Mouse (Mus musculus) limb, embryonic 13.5 days (tissue): ENCODE measurements around the gene Mettl23. TPM values are rescaled to one million over a fixed set of nuclear protein-coding genes. Genes with fewer than 3 reads are reported as not detected.

Experiments
- ATAC-seq: fragments of 200-750 bp; cut with Nextera tagmentation; 2 replicates; pipeline ENCODE4 v1.8.0; 2017; ENCODE audit warnings: low read depth, moderate number of reproducible peaks, moderate TSS enrichment; ENCODE audit not compliant: low FRiP score
- H3K27ac ChIP-seq: fragments of 300-500 bp; sonication (generic); 2 replicates; pipeline ENCODE4 v1.5.1; 2015; ENCODE audit warnings: inconsistent platforms, mild to moderate bottlenecking, moderate library complexity
- H3K27me3 ChIP-seq: fragments of 300-500 bp; sonication (generic); 2 replicates; pipeline ENCODE4 v1.6.1; 2015; ENCODE audit warnings: mild to moderate bottlenecking, inconsistent platforms
- H3K36me3 ChIP-seq: fragments of 300-500 bp; sonication (generic); 2 replicates; pipeline ENCODE4 v1.6.1; 2015; ENCODE audit warnings: inconsistent platforms, mild to moderate bottlenecking, moderate library complexity
- H3K4me1 ChIP-seq: fragments of 300-500 bp; sonication (generic); 2 replicates; pipeline ENCODE4 v1.6.1; 2015; ENCODE audit warnings: inconsistent platforms
- H3K4me2 ChIP-seq: fragments of 300-500 bp; sonication (generic); replicated peaks from 2 replicates; pipeline ENCODE4 v1.6.1; 2015; ENCODE audit warnings: inconsistent platforms, mild to moderate bottlenecking, moderate library complexity
- H3K4me3 ChIP-seq: fragments of 300-500 bp; sonication (generic); 2 replicates; pipeline ENCODE4 v1.5.1; 2015; ENCODE audit warnings: moderate library complexity, mild to moderate bottlenecking, inconsistent platforms
- H3K9ac ChIP-seq: fragments of 300-500 bp; sonication (generic); 2 replicates; pipeline ENCODE4 v1.6.1; 2015; ENCODE audit warnings: mild to moderate bottlenecking, inconsistent platforms
- H3K9me3 ChIP-seq: fragments of 300-500 bp; sonication (generic); 2 replicates; pipeline ENCODE4 v1.6.1; 2016; ENCODE audit warnings: inconsistent platforms
- WGBS: fragments of 180-500 bp; shearing (Covaris S2); methylation state at CpG from one replicate; pipeline ENCODE4 v1.1.7; 2015; 5-methylcytosine and 5-hydroxymethylcytosine counted together
- polyA plus RNA-seq: library from polyadenylated mRNA; unstranded; fragments of >200 nt; fragmentation: Nextera tagmentation; extraction: Ambion mirVana; gene quantifications from 2 replicates; pipeline ENCODE4 v1.2.1, GENCODE M21; 2015

The Mettl23 gene
- polyA plus RNA-seq, 1 experiment from 2014 or later, result 72.2 TPM

- Histone ChIP-seq H3K9ac (peak overlapping the region; percentile 48), H3K4me2 (peak overlapping the region; percentile 68), H3K36me3 (no peaks in the 10 kb centered on the region), H3K4me3 (peak overlapping the region; percentile 38), H3K27ac (peak overlapping the region; percentile 48; the same call in 1 of the 2 replicates), H3K27me3 (no peaks in the 10 kb centered on the region; the same call in 1 of the 2 replicates), H3K4me1 (peaks cover 66% of the 10 kb centered on the region), H3K9me3 (no peaks in the 10 kb centered on the region)
- WGBS, result 7% methylated on average over 31 of the region's 32 CpGs
- 0 out of 2 replicates have a peak, but pooled peaks have one; percentile 46 for ATAC-seq
Measured at GRCm38 (mm10) chr11:116810983-116811901, 31.8 kb upstream of the Mettl23 start.

- no peak overlapping the region for H3K9ac ChIP-seq
- WGBS, result 43% methylated on average over 21 of the region's 21 CpGs
- ATAC-seq, result peak; percentile 18; the same call in 1 of the 2 replicates
Measured at GRCm38 (mm10) chr11:116812793-116813529, 30.1 kb upstream of the Mettl23 start.

GRCm38 (mm10) chr11:116813610-116814009, 29.5 kb upstream of the Mettl23 start:
- Histone ChIP-seq H3K4me3 (no peak overlapping the region), H3K4me1 (peaks cover 54% of the 10 kb centered on the region), H3K27me3 (no peaks in the 10 kb centered on the region; the same call in 1 of the 2 replicates), H3K4me2 (peak overlapping the region; percentile 27; the same call in 1 of the 2 replicates), H3K36me3 (no peaks in the 10 kb centered on the region), H3K9me3 (no peaks in the 10 kb centered on the region), H3K27ac (peak overlapping the region; percentile 91), H3K9ac (no peak overlapping the region)
- ATAC-seq, result no peak
- WGBS, result 80% methylated on average over 13 of the region's 13 CpGs

More at GRCm38 (mm10) chr11:116812793-116813529, 30.1 kb upstream of the Mettl23 start:
- Histone ChIP-seq H3K4me2 (peak overlapping the region; percentile 30), H3K27me3 (no peaks in the 10 kb centered on the region; the same call in 1 of the 2 replicates), H3K27ac (peak overlapping the region; percentile 91), H3K4me3 (no peak overlapping the region), H3K4me1 (peaks cover 52% of the 10 kb centered on the region), H3K9me3 (no peaks in the 10 kb centered on the region), H3K36me3 (no peaks in the 10 kb centered on the region)

- Histone ChIP-seq H3K27ac (peak overlapping the region; percentile 91), H3K4me3 (no peak overlapping the region), H3K4me2 (peak overlapping the region; percentile 27), H3K36me3 (no peaks in the 10 kb centered on the region), H3K9me3 (no peaks in the 10 kb centered on the region), H3K4me1 (peaks cover 59% of the 10 kb centered on the region), H3K9ac (peak overlapping the region; percentile 50; the same call in 1 of the 2 replicates), H3K27me3 (no peaks in the 10 kb centered on the region; the same call in 1 of the 2 replicates)
- WGBS, result 8% methylated on average over 20 of the region's 20 CpGs
- ATAC-seq, result peak; percentile 55
Measured at GRCm38 (mm10) chr11:116814076-116814883, 28.8 kb upstream of the Mettl23 start.

- H3K4me1 ChIP-seq, result peaks cover 63% of the 10 kb centered on the region
- H3K27ac ChIP-seq, result peak overlapping the region; percentile 91
- no peaks in the 10 kb centered on the region for H3K9me3 ChIP-seq
- peak overlapping the region; percentile 27 for H3K4me2 ChIP-seq
- 19% methylated on average over 7 of the region's 7 CpGs for WGBS
- H3K9ac ChIP-seq, result peak overlapping the region; percentile 50; the same call in 1 of the 2 replicates
- H3K36me3 ChIP-seq, result no peaks in the 10 kb centered on the region
- no peaks in the 10 kb centered on the region; the same call in 1 of the 2 replicates for H3K27me3 ChIP-seq
- ATAC-seq, result peak; percentile 16; the same call in 1 of the 2 replicates
- H3K4me3 ChIP-seq, result no peak overlapping the region
Measured at GRCm38 (mm10) chr11:116814884-116815415, 28.1 kb upstream of the Mettl23 start.

GRCm38 (mm10) chr11:116816769-116817168, 26.3 kb upstream of the Mettl23 start:
- 72% methylated on average over 5 of the region's 5 CpGs for WGBS
- Histone ChIP-seq H3K9ac (no peak overlapping the region), H3K4me2 (no peak overlapping the region), H3K27ac (no peak overlapping the region; the same call in 1 of the 2 replicates), H3K4me3 (no peak overlapping the region), H3K4me1 (peaks cover 53% of the 10 kb centered on the region), H3K36me3 (no peaks in the 10 kb centered on the region), H3K27me3 (no peaks in the 10 kb centered on the region), H3K9me3 (no peaks in the 10 kb centered on the region)
- no peak for ATAC-seq

- 93% methylated on average over 5 of the region's 5 CpGs for WGBS
- ATAC-seq, result no peak
- Histone ChIP-seq H3K36me3 (no peaks in the 10 kb centered on the region), H3K4me2 (no peak overlapping the region), H3K9me3 (no peaks in the 10 kb centered on the region), H3K27me3 (no peaks in the 10 kb centered on the region), H3K4me3 (no peak overlapping the region), H3K4me1 (peaks cover 47% of the 10 kb centered on the region), H3K9ac (no peak overlapping the region), H3K27ac (no peak overlapping the region)
Measured at GRCm38 (mm10) chr11:116817567-116817966, 25.5 kb upstream of the Mettl23 start.

GRCm38 (mm10) chr11:116818722-116819121, 24.4 kb upstream of the Mettl23 start:
- ATAC-seq, result no peak
- no peak overlapping the region for H3K4me2 ChIP-seq
- peak overlapping the region; percentile 19 for H3K9ac ChIP-seq
- no peaks in the 10 kb centered on the region for H3K36me3 ChIP-seq
- WGBS, result 33% methylated on average over 8 of the region's 8 CpGs
- H3K27me3 ChIP-seq, result no peaks in the 10 kb centered on the region
- H3K4me3 ChIP-seq, result no peak overlapping the region
- peaks cover 36% of the 10 kb centered on the region for H3K4me1 ChIP-seq
- peak overlapping the region; percentile 35; the same call in 1 of the 2 replicates for H3K27ac ChIP-seq
- no peaks in the 10 kb centered on the region for H3K9me3 ChIP-seq

- H3K4me2 ChIP-seq, result no peak overlapping the region
- ATAC-seq, result no peak
- no peak overlapping the region for H3K4me3 ChIP-seq
- peaks cover 25% of the 10 kb centered on the region for H3K4me1 ChIP-seq
- H3K27ac ChIP-seq, result no peak overlapping the region
- H3K9ac ChIP-seq, result no peak overlapping the region
- H3K36me3 ChIP-seq, result no peaks in the 10 kb centered on the region
- H3K27me3 ChIP-seq, result no peaks in the 10 kb centered on the region
- H3K9me3 ChIP-seq, result no peaks in the 10 kb centered on the region
- WGBS, result 91% methylated on average over 5 of the region's 5 CpGs
Measured at GRCm38 (mm10) chr11:116819932-116820593, 23.0 kb upstream of the Mettl23 start.

GRCm38 (mm10) chr11:116821057-116821940, 21.8 kb upstream of the Mettl23 start:
- Histone ChIP-seq H3K36me3 (no peaks in the 10 kb centered on the region), H3K4me2 (no peak overlapping the region)

More at GRCm38 (mm10) chr11:116821057-116821940, 21.8 kb upstream of the Mettl23 start:
- no peak for ATAC-seq
- Histone ChIP-seq H3K9me3 (no peaks in the 10 kb centered on the region), H3K27me3 (no peaks in the 10 kb centered on the region), H3K4me1 (peaks cover 26% of the 10 kb centered on the region), H3K27ac (no peak overlapping the region), H3K4me3 (no peak overlapping the region), H3K9ac (no peak overlapping the region)
- 81% methylated on average over 13 of the region's 13 CpGs for WGBS
